Mouse (Mus musculus) stomach, embryonic 14.5 days (tissue): ENCODE measurements at regions not wholly inside any gene's neighbourhood (a gene's known extent, or its start where the extent isn't known, plus 50 kb on each side); places are given as distances from the start of the nearest gene placed in this dataset.
A peak's percentile ranks its signal among the peaks of the same experiment; 100 is the strongest.
"Not testable (repeated sequence)": the region's sequence is repeated elsewhere in the genome, so short reads cannot be mapped to it uniquely, and the experiment has no call there.

ENCODE experiments used
- ATAC-seq: fragments of 200-750 bp; cut with Nextera tagmentation; 2 replicates; pipeline ENCODE4 v1.8.0; 2017; ENCODE audit warnings: low read depth, moderate TSS enrichment; ENCODE audit not compliant: insufficient number of reproducible peaks, insufficient read depth, low FRiP score
- H3K27ac ChIP-seq: fragments of 300-500 bp; sonication (generic); 2 replicates; pipeline ENCODE4 v1.5.1; 2014; ENCODE audit warnings: mild to moderate bottlenecking, low read length, moderate library complexity, mixed read lengths
- H3K27me3 ChIP-seq: fragments of 300-500 bp; sonication (generic); 2 replicates; pipeline ENCODE4 v1.6.1; 2014; ENCODE audit warnings: low read length, control low read depth, mixed read lengths; ENCODE audit not compliant: control insufficient read depth, insufficient read depth
- H3K36me3 ChIP-seq: fragments of 300-500 bp; sonication (generic); 2 replicates; pipeline ENCODE4 v1.6.1; 2014; ENCODE audit warnings: mild to moderate bottlenecking, control low read depth, low read length, moderate library complexity, mixed read lengths; ENCODE audit not compliant: control insufficient read depth, insufficient read depth
- H3K4me1 ChIP-seq: fragments of 300-500 bp; sonication (generic); 2 replicates; pipeline ENCODE4 v1.6.1; 2014; ENCODE audit warnings: low read length, control low read depth, mixed read lengths; ENCODE audit not compliant: control insufficient read depth, insufficient read depth
- H3K4me2 ChIP-seq: fragments of 300-500 bp; sonication (generic); replicated peaks from 2 replicates; pipeline ENCODE4 v1.6.1; 2014; ENCODE audit warnings: low read depth, low read length, control low read depth
- H3K4me3 ChIP-seq: fragments of 300-500 bp; sonication (generic); 2 replicates; pipeline ENCODE4 v1.5.1; 2014; ENCODE audit warnings: low read depth, low read length, control low read depth
- H3K9ac ChIP-seq: fragments of 300-500 bp; sonication (generic); replicated peaks from 2 replicates; pipeline ENCODE4 v1.6.1; 2014; ENCODE audit warnings: low read depth, mild to moderate bottlenecking, control low read depth, low read length, moderate library complexity, mixed read lengths
- H3K9me3 ChIP-seq: fragments of 300-500 bp; sonication (generic); 2 replicates; pipeline ENCODE4 v1.6.1; 2016; ENCODE audit warnings: low read depth, low read length, control low read depth; ENCODE audit not compliant: control insufficient read depth
- WGBS: fragments of 180-500 bp; shearing (Covaris S2); extraction: QIAGEN DNeasy Blood & Tissue Kit; methylation state at CpG from one replicate; pipeline ENCODE4 v1.1.7; 2014; 5-methylcytosine and 5-hydroxymethylcytosine counted together

DNA sequence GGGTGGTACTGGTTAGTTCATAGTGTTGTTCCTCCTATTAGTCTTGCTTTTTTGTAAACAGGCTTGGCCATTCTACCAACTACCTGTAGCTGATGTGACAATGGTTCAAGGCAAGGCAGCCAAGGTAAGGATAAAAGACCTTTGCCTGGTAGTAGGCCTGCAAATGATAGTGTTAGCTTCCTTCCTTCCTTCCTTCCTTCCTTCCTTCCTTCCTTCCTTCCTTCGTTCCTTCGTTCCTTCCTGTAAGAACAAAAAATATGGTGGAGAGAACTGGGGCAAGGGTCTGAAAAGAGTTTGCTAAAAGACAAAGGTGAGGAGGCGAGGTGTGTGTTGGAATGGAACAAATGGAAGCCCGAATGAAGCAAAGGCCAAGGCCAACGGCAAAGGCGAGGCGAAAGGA is 84.8 kb upstream of the Ezh2 start:
- H3K4me2 ChIP-seq, H3K4me3 ChIP-seq, H3K27me3 ChIP-seq, H3K9ac ChIP-seq, H3K4me1 ChIP-seq, H3K9me3 ChIP-seq, H3K36me3 ChIP-seq, H3K27ac ChIP-seq, ATAC-seq: not testable (repeated sequence)
- WGBS, result 75% methylated on average over 2 of the region's 7 CpGs

GRCm38 (mm10) chr6:47672741-47673140 is 77.6 kb upstream of the Ezh2 start:
- not testable (repeated sequence) for H3K27me3 ChIP-seq, H3K4me2 ChIP-seq, H3K9ac ChIP-seq, ATAC-seq, H3K36me3 ChIP-seq, H3K9me3 ChIP-seq, H3K27ac ChIP-seq, H3K4me1 ChIP-seq
- WGBS, result 6% methylated on average over 8 of the region's 33 CpGs
- H3K4me3 ChIP-seq, result 0 out of 2 replicates have a peak overlapping the region, but pooled peaks have one; percentile 8

DNA sequence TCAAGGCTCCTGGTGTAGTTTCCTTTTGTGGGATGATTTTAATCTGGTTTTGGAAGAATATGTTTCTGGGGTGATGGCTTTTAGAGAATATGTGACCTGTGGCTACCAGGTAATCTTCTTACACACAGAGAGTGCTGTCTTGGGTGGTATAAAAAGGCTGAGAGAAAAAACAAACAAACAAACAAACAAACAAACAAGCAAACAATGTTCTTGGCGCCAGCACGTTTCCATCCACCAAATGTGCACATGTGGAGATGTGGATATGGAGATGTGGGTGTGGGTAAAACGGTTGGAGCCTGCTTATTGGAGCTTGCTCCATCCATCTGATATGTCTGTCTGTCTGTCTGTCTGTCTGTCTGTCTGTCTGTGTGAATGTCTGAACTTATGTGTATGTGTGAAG is 57.7 kb upstream of the Ezh2 start:
- H3K9ac ChIP-seq, H3K4me3 ChIP-seq, H3K9me3 ChIP-seq, H3K27ac ChIP-seq, ATAC-seq, H3K4me2 ChIP-seq, H3K4me1 ChIP-seq, H3K36me3 ChIP-seq, H3K27me3 ChIP-seq: not testable (repeated sequence)
- 68% methylated on average over 2 of the region's 3 CpGs for WGBS

DNA sequence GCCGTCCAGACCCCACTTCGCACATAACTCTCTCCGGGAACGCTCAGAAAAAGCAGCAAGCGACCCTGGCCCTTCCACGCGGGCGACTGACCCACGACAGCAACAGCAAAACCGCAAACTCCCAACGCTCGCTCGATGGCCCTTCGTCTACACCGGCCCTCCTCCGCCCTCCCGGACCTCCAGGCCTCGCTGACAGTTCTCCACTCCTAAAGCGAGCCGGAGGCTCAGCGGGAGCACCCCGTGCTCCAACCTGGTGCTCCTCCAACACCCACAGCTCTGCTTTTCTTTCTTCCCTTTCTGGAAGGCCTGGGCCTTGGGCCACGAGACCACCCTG is 56.2 kb upstream of the Ezh2 start:
- ATAC-seq, result not testable (repeated sequence)
- 0 out of 2 replicates have a peak overlapping the region, but pooled peaks have one; percentile 27 for H3K27ac ChIP-seq
- WGBS, result 3% methylated on average over 22 of the region's 23 CpGs

DNA sequence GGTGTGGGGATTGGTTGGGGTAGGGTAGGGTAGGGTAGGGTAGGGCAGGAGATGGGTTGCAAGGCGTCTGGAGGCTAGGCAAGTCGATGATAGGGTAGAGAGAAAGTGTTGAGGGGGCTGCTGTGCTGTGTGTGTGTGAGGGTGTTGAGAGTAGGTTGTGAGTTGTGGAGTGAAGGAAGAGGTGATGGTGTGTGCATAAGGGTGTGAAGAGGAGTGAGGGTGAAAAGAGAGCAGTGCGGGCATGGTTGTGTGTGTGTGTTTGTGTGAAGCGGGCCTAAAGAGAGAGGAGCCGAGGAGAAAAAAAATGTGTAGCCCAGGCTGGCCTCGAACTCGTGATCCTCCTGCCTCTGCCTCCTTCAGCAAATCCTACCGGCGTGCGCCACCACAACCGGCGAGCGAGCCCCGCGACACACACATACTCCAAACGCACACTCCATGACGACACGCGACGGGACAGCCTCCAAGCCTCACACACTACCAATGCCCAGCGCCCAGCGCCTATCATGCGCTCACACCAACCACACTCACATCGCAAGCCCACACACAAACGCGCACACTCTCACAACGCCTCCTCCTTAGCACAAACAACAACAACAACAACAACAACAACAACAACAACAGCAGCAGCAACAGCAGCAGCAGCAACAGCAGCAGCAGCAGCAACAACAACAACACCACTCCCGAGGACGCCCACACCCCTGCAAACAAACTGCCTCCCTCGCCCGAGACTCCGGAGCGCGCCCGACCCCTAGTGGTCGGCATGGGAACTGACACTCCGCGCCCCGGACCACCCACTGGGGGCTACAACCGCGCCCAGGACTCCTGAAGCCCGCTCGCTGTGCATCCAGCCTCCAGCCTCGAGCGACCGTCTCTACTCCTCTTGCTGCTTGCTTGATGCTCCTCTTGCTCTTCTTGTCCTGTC is 55.6 kb upstream of the Ezh2 start:
- H3K4me2 ChIP-seq, result peak overlapping the region; percentile 74
- H3K27me3 ChIP-seq, result no peaks in the 10 kb centered on the region
- peak; percentile 94 for ATAC-seq
- no peaks in the 10 kb centered on the region for H3K36me3 ChIP-seq
- H3K4me3 ChIP-seq, result peak overlapping the region; percentile 60
- peak overlapping the region; percentile 63 for H3K9ac ChIP-seq
- WGBS, result 3% methylated on average over 46 of the region's 46 CpGs
- H3K27ac ChIP-seq, result 0 out of 2 replicates have a peak overlapping the region, but pooled peaks have one; percentile 27
- no peaks in the 10 kb centered on the region for H3K4me1 ChIP-seq
- no peaks in the 10 kb centered on the region for H3K9me3 ChIP-seq

More for the DNA sequence above, 56.2 kb upstream of the Ezh2 start:
- Histone ChIP-seq H3K4me3 (peak overlapping the region; percentile 60), H3K9ac (peak overlapping the region; percentile 63), H3K4me2 (peak overlapping the region; percentile 74)
- not testable (repeated sequence) for H3K4me1 ChIP-seq, H3K27me3 ChIP-seq, H3K36me3 ChIP-seq, H3K9me3 ChIP-seq

DNA sequence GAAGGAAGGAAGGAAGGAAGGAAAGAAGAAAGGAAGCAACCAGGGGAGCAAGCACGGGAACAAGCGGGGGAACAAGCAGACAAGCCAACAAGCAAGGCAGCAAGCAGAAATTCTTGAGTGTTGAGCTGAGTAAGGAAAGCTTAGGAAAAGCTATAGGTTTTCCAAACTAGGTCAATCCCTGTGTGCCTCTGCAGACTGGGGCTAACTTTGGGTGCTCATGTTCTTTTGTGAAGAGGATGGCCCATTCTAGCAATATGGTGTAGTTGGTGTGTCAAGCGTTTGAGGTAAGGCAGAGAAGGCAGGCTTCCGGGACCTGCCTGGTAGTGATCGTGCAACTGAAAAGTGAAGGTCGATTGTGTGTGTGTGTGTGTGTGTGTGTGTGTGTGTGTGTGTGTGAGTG is 54.8 kb upstream of the Ezh2 start:
- H3K9me3 ChIP-seq, result no peaks in the 10 kb centered on the region
- H3K36me3 ChIP-seq, result no peaks in the 10 kb centered on the region
- WGBS, result 89% methylated on average over 6 of the region's 6 CpGs
- H3K27me3 ChIP-seq, result no peaks in the 10 kb centered on the region
- H3K4me2 ChIP-seq, result no peak overlapping the region
- no peak for ATAC-seq
- H3K9ac ChIP-seq, result no peak overlapping the region
- H3K4me1 ChIP-seq, result no peaks in the 10 kb centered on the region
- no peak overlapping the region for H3K4me3 ChIP-seq
- H3K27ac ChIP-seq, result no peak overlapping the region

GRCm38 (mm10) chr6:47649451-47649931 is 54.4 kb upstream of the Ezh2 start:
- no peak overlapping the region for H3K9ac ChIP-seq
- no peak for ATAC-seq
- H3K27ac ChIP-seq, result no peak overlapping the region
- H3K4me2 ChIP-seq, result no peak overlapping the region
- no peaks in the 10 kb centered on the region for H3K27me3 ChIP-seq
- H3K4me1 ChIP-seq, result no peaks in the 10 kb centered on the region
- no peak overlapping the region for H3K4me3 ChIP-seq
- H3K9me3 ChIP-seq, result no peaks in the 10 kb centered on the region
- WGBS, result 69% methylated on average over 5 of the region's 5 CpGs
- H3K36me3 ChIP-seq, result no peaks in the 10 kb centered on the region

DNA sequence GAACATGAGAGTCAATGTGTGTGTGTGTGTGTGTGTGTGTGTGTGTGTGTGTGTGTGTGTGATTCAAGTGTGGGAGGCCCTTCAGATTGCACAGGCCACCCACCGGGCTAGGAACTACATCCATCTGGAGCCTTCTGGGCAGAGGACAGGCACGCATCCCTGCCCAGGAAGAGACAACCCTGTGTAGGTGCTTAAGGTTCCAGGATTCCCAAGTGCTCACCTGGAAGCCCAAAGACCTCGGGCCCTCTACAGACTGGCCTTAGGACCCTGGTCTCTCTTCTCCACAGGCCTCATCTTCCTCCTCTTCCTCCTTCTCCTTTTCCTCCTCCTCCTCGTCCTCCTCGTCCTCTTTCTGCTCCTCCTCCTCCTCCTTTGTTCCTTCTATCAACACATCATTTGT is 53.8 kb upstream of the Ezh2 start:
- Histone ChIP-seq H3K36me3 (no peaks in the 10 kb centered on the region), H3K27ac (no peak overlapping the region), H3K4me2 (no peak overlapping the region), H3K4me1 (no peaks in the 10 kb centered on the region), H3K9me3 (no peaks in the 10 kb centered on the region), H3K4me3 (no peak overlapping the region), H3K9ac (no peak overlapping the region), H3K27me3 (no peaks in the 10 kb centered on the region)
- WGBS, result 69% methylated on average over 5 of the region's 5 CpGs
- ATAC-seq, result no peak
